Mouse (Mus musculus) forebrain, embryonic 15.5 days (tissue): ENCODE measurements around the gene Dcdc2a. TPM values are rescaled to one million over a fixed set of nuclear protein-coding genes. Genes with fewer than 3 reads are reported as not detected.

ENCODE experiments used
- polyA plus RNA-seq: library from polyadenylated mRNA; unstranded; fragments of >200 nt; fragmentation: Nextera tagmentation; extraction: Ambion mirVana; gene quantifications from 2 replicates; pipeline ENCODE4 v1.2.1, GENCODE M21; 2015

Dcdc2a gene
- polyA plus RNA-seq, 1 experiment from 2014 or later: 1.8 TPM

Other genes starting within 250 kb of the Dcdc2a start
- 58.8 and 60.0 TPM in 2 replicates for gene Acot13, start 224.5 kb upstream of the Dcdc2a start, polyA plus RNA-seq
- 46.5 and 48.9 TPM in 2 replicates for gene Tdp2, start 224.3 kb upstream of the Dcdc2a start, polyA plus RNA-seq
- gene D130043K22Rik, start 210.9 kb upstream of the Dcdc2a start, polyA plus RNA-seq: 2.9 and 3.2 TPM in 2 replicates
- 7.2 and 8.1 TPM in 2 replicates for gene Aldh5a1, start 118.3 kb upstream of the Dcdc2a start, polyA plus RNA-seq
- 0.63 and 1.5 TPM in 2 replicates for gene Gpld1, start 112.9 kb upstream of the Dcdc2a start, polyA plus RNA-seq
- 15.8 and 17.6 TPM in 2 replicates for gene Mrs2, start 35.6 kb upstream of the Dcdc2a start, polyA plus RNA-seq
- 30.1 and 35.5 TPM in 2 replicates for gene Nrsn1, start 214.5 kb downstream of the Dcdc2a start, polyA plus RNA-seq